Mouse (Mus musculus): ENCODE data around the gene H2-M5.
"Not testable (repeated sequence)": the region's sequence is repeated elsewhere in the genome, so short reads cannot be mapped to it uniquely, and the experiment has no call there.

H2-M5 gene

DNA sequence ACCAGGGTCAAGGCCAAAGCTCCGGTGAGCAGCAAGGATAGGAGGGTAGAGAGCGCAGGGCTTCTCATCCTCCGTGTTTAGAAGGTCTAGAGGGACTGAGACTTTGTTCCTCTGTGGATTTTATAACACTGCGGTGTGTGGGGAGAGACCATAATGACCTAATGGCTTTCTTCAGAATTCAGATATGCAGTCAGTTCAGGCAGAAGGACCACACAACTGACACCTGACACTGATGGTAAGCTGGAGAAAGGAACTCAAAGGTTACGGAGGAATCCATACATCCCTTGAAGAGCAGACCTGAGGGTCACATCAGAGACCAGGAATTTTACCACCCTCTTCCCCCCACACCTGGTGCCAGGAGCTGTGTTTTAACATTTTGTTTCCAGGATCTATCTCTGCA, at the start of gene H2-M5:
Gene H2-M5 (minus strand): TSS at position 101 of the 400 bp plus-strand sequence.
- no peak for DNase-seq (ENCODE audit: low spot score in 2 of 2)

DNA sequence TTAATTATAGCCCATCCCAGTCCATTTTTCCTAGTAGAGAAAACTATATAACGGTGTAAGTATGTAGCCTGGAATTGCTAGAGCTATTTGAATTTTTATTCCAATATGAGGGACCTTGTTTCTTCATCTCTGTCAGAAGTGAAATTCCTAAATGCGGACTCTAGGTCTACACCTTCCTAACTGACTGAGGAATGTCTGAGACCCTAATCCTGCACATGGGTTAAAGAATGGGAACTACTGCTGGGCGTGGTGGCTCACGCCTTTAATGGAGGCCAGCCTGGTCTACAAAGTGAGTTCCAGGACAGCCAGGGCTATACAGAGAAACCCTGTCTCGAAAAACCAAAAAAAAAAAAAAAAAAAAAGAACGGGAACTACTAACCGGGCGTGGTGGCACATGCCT, 39.8 kb upstream of the H2-M5 start:
- no peak for DNase-seq (ENCODE audit: low spot score in 2 of 2)

DNA sequence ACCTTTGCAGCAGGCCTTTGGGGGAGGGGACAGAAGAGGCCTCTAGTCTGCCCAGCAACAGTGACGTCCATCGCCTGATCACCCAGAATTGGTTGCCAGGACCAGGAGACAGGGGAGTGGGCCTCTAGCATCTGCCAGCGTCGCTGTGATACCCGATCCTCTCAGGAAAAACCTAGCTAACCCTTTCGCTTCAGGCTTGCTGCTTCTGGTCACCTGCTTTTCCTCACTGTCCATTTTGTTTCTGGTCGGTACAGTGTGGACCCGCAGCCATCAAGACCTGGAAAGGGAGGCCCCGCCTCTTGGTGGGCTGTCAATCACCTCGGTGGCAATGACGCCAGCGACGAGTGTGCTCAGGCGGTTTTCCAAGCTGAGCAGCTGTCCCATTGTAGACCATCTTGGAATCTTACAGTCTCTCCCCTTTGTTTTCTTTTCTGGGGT, 39.4 kb upstream of the H2-M5 start:
- peak in 1 of 2 experiments; percentile 72 for DNase-seq (ENCODE audit: low spot score in 2 of 2)

DNA sequence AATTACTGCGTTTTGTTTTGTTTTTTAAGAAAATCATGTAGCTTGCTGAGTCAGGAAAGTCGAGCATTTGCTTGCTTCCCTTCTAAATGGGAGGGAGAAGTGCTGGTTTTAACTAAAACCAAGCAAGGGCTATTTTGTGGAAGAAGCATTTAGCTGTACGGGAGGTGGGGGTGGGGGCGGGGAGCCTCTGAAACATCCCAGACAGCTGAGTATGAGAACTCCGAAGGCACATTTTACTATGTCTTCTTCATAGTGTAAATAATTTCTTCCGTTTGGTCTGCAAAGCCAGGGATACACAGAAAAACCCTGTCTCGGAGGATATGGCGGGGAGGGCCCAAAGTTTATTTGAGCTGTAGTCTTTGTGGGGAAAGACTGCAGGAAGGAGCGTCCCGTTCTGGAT, 38.9 kb upstream of the H2-M5 start:
- DNase-seq (ENCODE audit: low spot score in 2 of 2) = no peak

GRCm38 (mm10) chr17:37027486-37027885, 38.1 kb upstream of the H2-M5 start:
- no peak for DNase-seq (ENCODE audit: low spot score in 2 of 2)

DNA sequence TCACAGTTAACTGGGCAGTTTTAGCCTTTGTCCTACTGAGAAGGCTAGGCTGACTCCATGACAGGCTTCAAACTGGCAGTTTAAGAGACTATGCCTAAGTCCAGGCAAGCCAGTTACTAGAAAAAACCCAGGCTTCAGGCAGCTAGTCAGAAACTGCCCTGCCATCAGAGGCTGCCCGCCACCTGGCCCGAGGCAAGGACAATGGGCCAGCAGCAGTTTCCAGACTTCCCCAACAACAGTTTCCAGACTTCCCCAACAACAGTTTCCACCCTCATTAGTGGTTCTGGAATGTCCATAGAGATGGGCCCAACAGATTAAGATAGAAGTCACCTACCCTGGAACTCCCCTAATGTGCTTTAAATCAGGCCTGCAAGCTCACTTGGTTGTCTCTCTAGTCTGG, 37.1 kb upstream of the H2-M5 start:
- DNase-seq (ENCODE audit: low spot score in 2 of 2) = no peak

GRCm38 (mm10) chr17:37022628-37023576, 33.6 kb upstream of the H2-M5 start, which contains the start of gene Mog:
Gene Mog, minus strand, starts transcription at chr17:37023398.
- DNase-seq (ENCODE audit: low spot score in 2 of 2) = no peak

DNA sequence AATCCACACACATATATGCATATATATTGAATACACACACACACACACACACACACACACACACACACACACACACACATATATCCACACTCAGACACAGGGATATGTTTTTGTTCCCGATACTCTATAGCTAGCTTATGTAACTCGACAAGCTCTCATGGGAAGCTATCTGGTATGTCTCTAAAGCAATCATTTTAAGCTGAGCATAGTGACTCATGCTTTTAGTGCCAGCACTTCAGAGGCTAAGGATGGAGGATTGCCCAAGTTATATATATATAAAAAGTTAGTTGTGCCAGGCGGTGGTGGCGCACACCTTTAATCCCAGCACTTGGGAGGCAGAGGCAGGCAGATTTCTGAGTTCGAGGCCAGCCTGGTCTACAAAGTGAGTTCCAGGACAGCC, 29.9 kb upstream of the H2-M5 start:
- DNase-seq (ENCODE audit: low spot score in 2 of 2) = not testable (repeated sequence)

DNA sequence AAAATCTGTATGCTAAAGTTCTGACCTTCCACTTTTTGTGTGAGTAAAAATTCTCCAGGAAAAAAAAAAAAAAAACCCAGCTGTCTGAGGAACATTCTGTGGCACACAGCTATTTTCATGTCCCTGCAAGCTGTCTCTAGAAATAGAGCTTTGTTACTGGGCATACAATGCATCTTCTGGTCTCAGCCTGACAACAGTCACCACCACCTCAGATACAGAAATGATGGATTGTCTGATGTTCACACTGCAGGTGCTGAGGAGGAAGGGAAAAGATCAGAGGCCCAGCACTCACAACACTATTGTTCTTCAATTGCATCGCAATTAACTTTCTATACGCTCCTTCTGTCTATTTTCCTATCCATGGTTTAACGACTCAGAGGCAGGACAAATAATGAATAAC, 29.0 kb upstream of the H2-M5 start:
- no peak for DNase-seq (ENCODE audit: low spot score in 2 of 2)

DNA sequence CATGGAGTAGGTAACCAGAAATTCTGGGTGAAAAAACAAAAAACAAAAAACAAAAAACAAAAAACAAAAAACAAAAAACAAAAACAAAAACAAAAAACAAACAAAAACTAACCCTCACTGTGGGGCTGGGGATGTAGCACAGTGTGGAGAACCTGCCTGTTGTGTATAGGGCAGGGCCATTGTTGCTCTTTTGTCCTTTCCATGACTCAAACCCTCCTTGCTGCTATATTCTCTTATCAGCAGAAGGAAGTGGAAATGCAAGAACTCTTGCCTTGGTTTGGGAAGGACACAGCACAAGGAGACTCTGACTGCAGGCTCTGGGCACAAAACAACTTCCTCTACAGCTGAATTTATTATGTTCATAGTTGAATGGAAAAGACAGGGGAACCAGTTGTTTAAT, 27.0 kb upstream of the H2-M5 start:
- DNase-seq (ENCODE audit: low spot score in 2 of 2) = no peak

GRCm38 (mm10) chr17:37012141-37012540, 22.8 kb upstream of the H2-M5 start:
- no peak for DNase-seq (ENCODE audit: low spot score in 2 of 2)

DNA sequence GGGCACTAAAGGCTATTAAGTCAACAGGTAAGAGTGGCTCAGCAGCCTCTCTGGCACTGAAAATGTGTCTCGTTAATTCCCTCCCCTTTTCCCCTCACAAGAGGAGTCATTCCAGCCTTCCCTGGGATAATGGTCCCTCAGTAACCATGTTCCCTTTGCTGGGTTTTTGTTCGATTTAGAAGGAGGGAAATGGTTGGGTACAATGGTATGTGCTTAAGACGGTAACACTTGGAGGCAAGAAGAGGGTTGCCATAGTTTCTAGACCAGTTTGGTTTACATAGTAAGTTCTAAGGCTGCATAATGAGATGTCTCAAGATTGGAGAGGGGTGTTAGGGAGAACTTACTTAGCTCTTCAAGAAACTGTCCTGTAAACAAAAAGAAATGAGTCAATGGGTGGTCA, 22.4 kb upstream of the H2-M5 start:
- no peak for DNase-seq (ENCODE audit: low spot score in 2 of 2)

DNA sequence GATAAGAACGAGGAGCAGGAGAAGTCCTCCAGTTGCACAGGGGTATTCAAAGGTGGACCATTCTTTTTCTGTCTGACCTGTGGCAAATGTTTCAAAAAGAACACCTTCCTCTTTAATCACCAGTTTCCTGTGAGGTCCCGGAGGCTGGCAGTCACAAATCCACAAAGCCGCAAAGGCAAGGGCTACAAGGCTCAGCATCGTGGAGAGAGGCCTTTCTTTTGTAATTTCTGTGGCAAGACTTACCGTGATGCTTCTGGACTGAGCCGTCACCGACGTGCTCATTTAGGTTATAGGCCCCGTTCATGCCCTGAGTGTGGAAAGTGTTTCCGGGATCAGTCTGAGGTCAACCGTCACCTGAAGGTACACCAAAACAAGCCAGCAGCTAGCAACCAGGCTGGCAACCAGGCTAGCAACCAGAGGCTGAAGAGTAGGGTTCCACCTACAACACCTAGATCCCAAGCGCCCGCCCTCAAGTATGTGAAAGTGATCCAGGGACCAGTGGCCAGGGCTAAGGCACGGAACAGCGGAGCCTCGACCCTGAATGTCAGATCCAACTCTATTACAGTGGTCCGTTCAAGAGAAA, 20.2 kb upstream of the H2-M5 start:
- no peak for DNase-seq (ENCODE audit: low spot score in 2 of 2)

DNA sequence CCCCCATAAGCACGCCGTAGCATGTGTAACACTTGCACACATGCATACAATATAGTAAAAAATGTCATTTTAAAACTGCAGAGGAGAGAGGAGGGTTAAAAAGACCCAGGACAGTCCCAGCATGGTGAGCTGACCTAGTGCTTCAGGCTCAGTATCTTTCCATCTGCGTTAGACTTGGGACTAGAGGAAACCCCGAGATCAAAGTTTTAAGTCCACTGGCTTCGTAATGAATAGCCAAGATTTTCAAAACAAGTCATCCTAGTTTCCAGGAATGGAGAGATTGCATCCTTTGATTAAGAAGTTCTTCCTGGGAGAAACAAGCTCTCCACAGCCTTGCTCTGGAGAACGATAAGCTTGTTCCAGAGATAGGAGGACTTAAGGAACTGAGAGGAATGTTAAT, 18.8 kb upstream of the H2-M5 start:
- DNase-seq (ENCODE audit: low spot score in 2 of 2) = no peak

DNA sequence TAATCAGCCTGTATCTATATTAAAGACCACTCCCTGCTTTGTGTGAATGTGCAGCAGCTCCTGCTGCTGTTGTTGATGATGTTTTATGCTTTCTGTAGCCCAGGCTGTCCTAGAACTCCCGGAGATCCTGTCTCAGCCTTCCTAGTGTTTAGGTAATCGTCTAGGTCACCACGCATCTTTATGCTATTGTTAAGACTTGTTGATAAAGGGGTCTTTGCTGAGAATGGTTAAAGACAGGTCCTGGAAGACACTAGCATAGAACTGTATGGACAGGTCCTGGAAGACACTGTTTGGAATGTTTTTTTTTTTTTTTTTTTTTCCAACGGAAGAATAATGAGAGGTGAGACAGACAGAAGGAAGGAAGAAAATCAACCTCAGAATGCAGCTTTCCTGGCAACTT, 14.0 kb upstream of the H2-M5 start:
- no peak for DNase-seq (ENCODE audit: low spot score in 2 of 2)

DNA sequence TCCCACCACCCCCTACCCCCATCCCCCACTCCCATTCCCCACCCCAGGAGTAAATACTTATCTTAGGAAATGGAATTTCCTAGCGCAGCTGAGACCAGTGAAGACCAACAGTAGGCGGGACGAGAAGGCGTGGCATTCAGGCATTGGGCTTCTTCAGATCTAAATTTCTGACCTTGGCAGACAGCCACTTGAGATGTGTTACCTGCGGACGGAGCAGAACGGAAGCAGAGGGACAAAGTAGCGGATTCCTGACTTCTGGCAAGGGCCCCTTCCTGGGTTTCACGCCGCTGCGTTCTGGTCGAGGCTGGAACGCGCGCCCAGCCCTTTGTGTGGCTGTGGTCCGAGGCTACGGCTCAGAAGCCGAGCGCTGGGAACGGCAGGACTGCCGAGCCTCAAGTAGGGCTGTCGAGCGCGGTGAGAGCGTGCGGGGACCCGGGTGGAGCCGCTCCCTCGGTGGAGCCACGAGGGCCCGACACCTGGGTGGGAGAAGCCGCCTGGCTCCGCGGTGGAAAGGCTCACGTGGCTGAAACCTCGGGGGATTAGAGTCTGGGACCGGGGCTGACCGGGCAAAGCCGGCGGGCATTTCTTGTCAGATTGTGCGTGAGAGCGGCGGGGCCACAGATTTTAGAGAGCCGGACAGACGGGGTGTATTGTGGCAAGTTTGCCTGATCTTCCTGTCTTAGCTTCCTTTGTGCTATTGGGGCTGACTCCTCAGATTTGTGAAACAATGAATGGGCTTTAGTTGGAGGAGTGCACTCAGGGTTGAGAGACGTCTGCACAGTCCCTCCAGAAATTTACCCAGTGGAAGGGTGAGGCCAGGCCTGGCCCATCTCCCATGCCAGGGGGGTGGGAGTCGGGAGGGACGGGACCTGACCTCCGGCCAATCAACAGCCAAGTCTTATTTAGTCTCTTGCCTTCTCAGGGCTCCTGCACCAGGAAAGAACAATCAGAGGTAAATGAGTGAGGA, 13.3 kb upstream of the H2-M5 start:
- DNase-seq (ENCODE audit: low spot score in 2 of 2) = no peak

DNA sequence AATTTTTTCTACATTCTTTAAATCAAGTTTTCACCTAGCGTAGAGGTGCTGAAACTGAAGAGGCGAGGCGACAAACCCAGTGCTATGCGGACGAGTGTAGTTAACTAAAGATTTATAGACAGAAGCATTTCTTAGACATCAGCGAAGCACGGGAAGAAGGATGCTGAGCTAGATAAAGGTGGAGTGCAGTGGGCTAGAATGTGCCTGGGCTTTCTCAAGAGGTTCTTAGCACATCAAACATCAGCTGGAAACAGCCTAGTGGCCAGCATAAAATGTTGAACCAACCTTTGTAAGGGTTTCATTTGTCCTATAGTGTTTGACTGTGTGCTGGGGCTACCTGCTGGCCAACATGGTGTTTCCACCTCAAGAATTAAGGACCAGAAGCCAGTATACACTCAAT, 11.5 kb upstream of the H2-M5 start, which contains the start of gene Zfp57:
Gene Zfp57 (plus strand): TSS at position 301 of the 400 bp plus-strand sequence.
- no peak for DNase-seq (ENCODE audit: low spot score in 2 of 2)

DNA sequence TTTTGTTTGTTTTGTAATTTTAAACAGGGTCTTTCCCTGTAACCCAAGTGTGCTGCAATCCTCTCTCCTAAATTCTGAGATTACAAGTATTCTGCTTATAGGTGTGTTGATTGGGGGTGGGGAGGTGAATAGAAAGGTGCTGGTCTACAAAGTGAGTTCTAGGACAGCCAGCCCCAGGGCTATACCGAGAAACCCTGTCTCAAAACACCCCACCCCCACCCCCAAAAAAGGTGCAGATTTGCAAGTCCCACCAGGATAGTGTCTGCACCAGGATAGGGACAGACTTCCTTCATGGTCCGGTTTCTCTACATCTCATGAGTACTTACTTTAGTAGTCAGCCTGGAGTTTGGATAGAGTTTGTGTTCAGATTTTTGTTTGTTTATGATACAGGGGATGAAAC, 9.1 kb upstream of the H2-M5 start:
- DNase-seq (ENCODE audit: low spot score in 2 of 2) = no peak

DNA sequence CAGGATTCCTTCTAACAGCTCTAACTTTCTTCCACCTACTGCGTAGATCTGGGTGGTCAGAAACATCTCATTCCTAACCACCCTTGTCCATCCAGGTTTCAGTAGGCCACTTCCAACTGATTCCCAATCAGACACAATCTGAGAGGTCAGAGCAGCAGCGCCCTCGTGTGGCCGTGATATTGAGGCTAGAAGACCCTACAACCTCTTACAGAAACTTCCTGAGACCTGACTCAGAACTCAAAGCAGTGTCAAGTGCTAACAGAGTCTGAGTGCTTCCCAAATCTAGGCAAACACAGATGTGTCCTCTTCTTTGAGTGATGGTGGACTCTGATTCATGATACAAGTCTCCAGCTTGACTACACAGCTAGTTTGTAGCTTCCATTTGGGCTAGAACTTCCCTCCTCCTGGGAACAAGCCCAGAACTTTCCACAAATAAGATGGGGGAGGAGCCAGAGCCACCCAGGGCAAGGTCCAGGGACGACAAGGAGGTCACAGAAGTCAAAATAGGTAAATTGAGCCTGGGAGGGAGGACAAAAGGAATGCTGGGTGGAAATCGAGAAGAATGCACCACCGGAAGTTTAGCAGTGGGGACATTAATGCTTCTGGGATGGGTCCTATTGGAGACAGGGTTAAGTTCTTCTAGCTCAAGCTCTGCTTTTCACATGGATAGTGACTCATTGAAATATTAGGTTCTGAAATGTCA, 7.8 kb upstream of the H2-M5 start:
- DNase-seq (ENCODE audit: low spot score in 2 of 2) = peak; percentile 37 to 78

DNA sequence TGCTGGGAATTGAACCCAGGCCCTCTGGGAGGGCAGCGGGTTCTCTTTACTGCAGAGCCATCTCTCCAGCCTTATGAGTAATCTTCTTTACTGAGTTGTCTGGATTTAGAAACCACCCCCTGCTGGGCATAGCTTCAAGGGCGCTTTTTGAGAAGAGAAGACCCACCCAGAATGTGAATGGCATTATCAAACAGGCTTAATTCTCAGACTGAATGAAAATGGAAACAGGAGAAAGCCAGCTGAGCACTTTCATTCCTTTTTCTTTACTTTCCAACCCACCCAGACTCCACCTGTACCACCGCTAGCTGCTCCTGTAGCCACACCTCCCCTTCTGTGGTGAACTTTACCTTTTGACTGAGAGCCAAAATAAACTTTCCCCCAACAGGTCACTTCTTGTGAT, 6.1 kb upstream of the H2-M5 start:
- no peak for DNase-seq (ENCODE audit: low spot score in 2 of 2)

GRCm38 (mm10) chr17:36994528-36994927, 5.2 kb upstream of the H2-M5 start:
- no peak for DNase-seq (ENCODE audit: low spot score in 2 of 2)

All from spleen, postnatal 10 days (tissue).